Mouse (Mus musculus) c-Kit-negative CD71-positive TER-119-positive erythroid progenitor cells, embryonic 14.5 days (primary cell): ENCODE results near the gene Crybg3.
"Not testable (repeated sequence)": the region's sequence is repeated elsewhere in the genome, so short reads cannot be mapped to it uniquely, and the experiment has no call there.

Experiments
- DNase-seq: peaks from one replicate; pipeline ENCODE4 v3.0.0-alpha.2; 2013; ENCODE audit warnings: low read depth, low spot score

The Crybg3 gene

GRCm38 (mm10) chr16:59459259-59459861 lies 141.4 kb downstream of the Crybg3 start:
- DNase-seq: not testable (repeated sequence)

- no peak for DNase-seq
These were observed 149.0 kb downstream of the Crybg3 start for GRCm38 (mm10) chr16:59451813-59452212.

- no peak for DNase-seq
These were observed 151.7 kb downstream of the Crybg3 start for GRCm38 (mm10) chr16:59449092-59449491.

- DNase-seq: no peak
These were observed 152.6 kb downstream of the Crybg3 start for GRCm38 (mm10) chr16:59448181-59448580.

- no peak for DNase-seq
These were observed 155.8 kb downstream of the Crybg3 start for GRCm38 (mm10) chr16:59444880-59445559.
